Mouse (Mus musculus): ENCODE measurements around the gene Extl1.

DNA sequence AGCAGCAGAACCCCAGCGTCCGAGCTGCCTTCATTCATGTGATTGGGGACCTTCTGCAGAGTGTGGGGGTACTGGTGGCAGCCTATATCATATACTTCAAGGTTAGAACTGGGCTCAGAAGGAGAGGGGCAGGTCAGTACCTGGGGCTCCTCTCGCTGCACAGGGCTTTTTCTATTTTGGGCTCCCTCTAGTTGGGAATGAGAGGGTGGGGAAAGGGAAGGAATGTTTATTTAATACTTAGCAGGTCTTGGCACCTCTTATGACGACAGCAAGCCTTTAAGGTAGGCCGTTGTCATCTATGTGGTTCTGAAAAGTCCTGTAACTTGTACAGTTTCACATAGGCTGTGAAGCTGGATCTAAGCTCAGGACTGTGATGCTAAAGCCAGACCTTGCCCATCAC is 35.1 kb downstream of the Extl1 start:
- no peak for TF ChIP-seq POLR2A (IDR thresholded peaks at IDR 0.05; ENCODE audit: extremely low read depth, insufficient read depth, low read length)
- TF ChIP-seq CTCF (IDR thresholded peaks at IDR 0.05; ENCODE audit: extremely low read depth, insufficient read depth, low read length) = no peak
